Mouse (Mus musculus): ENCODE measurements at regions not wholly inside any gene's neighbourhood (a gene's known extent, or its start where the extent isn't known, plus 50 kb on each side); places are given as distances from the start of the nearest gene placed in this dataset.

DNA sequence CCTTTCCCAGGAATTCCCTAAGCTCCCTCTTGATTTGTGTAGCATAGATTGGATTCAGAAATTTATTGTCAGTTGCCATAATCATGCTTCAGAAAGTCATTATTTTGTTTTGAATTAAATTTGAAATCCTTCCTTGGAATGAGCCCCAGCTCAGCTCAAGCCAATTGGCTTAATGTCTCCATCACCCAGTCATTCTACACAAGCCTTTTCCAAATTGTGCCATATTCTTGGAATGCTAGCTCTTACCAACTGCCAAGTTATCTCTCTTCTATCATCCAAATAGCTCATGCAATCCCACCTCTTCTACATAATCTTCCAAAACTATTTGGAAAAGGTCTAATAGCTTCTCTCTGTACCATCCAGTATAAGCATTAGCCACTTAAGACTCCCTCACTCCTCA lies 982.5 kb upstream of the Tenm3 start:
- TF ChIP-seq CTCF (IDR thresholded peaks at IDR 0.05; ENCODE audit: extremely low read depth, insufficient read depth, low read length) (no peak), POLR2A (IDR thresholded peaks at IDR 0.05; ENCODE audit: extremely low read depth, insufficient read depth, low read length) (no peak)

All from cortical plate, adult 2 months (tissue).